ENCODE assay signal across 8 mouse cellular contexts in genomic region chr7:135537948-135538741, GRCm38 (mm10). TPM values are rescaled to one million over a fixed set of nuclear protein-coding genes. Genes with fewer than 3 reads are reported as not detected.
DNase-seq lines count a peak whose midpoint lies in the region; ATAC-seq and TF ChIP-seq lines count a peak whose summit lies in the region.

No protein-coding gene starts in this region.

- no peak for TF ChIP-seq POLR2A in thymus, adult 2 months (IDR thresholded peaks at IDR 0.05; ENCODE audit: control insufficient read depth, extremely low read depth, insufficient read depth, low read length, poor library complexity)

- H3K27me3 ChIP-seq in thymus, adult 2 months (ENCODE audit: control insufficient read depth, insufficient read depth, low read length) = peaks cover 11% of the 10 kb centered on the region; the same call in 1 of the 2 replicates
- H3K27me3 ChIP-seq in kidney, postnatal 0 days (ENCODE audit: insufficient read depth, low read length) = no peaks in the 10 kb centered on the region
- peaks cover 6% of the 10 kb centered on the region; the same call in 1 of the 2 replicates for H3K27me3 ChIP-seq in liver, embryonic 13.5 days
- peaks cover 22% of the 10 kb centered on the region for H3K27me3 ChIP-seq in neural tube, embryonic 12.5 days (replicated peaks)

- DNase-seq in thymus, adult 2 months = no peak
- DNase-seq in thymus, postnatal 0 days (ENCODE audit: low spot score) = no peak
- peak; percentile 35 for DNase-seq in embryo, embryonic 10.5 days (ENCODE audit: low spot score)
- peak; percentile 11 for DNase-seq in heart, adult 8-10 months (ENCODE audit: low spot score)
- DNase-seq in kidney, postnatal 0 days (ENCODE audit: low spot score) = peak; percentile 7
- DNase-seq in liver, embryonic 13.5 days = no peak

- H3K4me2 ChIP-seq in kidney, postnatal 0 days (ENCODE audit: low read length) = peak overlapping the region; percentile 87
- H3K4me2 ChIP-seq in liver, embryonic 13.5 days = peak overlapping the region; percentile 95
- H3K4me2 ChIP-seq in neural tube, embryonic 12.5 days (replicated peaks) = peak overlapping the region; percentile 97

- no peaks in the 10 kb centered on the region for H3K9me3 ChIP-seq in kidney, postnatal 0 days (replicated peaks; ENCODE audit: low read length)
- no peaks in the 10 kb centered on the region for H3K9me3 ChIP-seq in liver, embryonic 13.5 days (replicated peaks)
- no peaks in the 10 kb centered on the region for H3K9me3 ChIP-seq in neural tube, embryonic 12.5 days

- peak overlapping the region; percentile 33 for H3K4me3 ChIP-seq in thymus, adult 2 months (ENCODE audit: control insufficient read depth, insufficient read depth, low read length)
- peak overlapping the region; percentile 42 for H3K4me3 ChIP-seq in kidney, postnatal 0 days (replicated peaks; ENCODE audit: low read depth, low read length)
- peak overlapping the region; percentile 73 for H3K4me3 ChIP-seq in liver, embryonic 13.5 days (replicated peaks)
- H3K4me3 ChIP-seq in neural tube, embryonic 12.5 days = peak overlapping the region; percentile 62

- ATAC-seq in kidney, postnatal 0 days (replicated peaks; ENCODE audit: low FRiP score, low read depth) = peak; percentile 57
- ATAC-seq in liver, embryonic 13.5 days (ENCODE audit: low read depth) = peak; percentile 53
- ATAC-seq in neural tube, embryonic 12.5 days (ENCODE audit: low FRiP score, low read depth) = peak; percentile 74; the same call in 1 of the 2 replicates
- ATAC-seq in activated CD4-positive, CD25-positive, alpha-beta regulatory T cell, adult 4 months = no peak

- 0 out of 2 replicates have a peak, but pooled peaks have one; percentile 2 for TF ChIP-seq CTCF in thymus, adult 2 months (IDR thresholded peaks at IDR 0.05; ENCODE audit: borderline replicate concordance, control insufficient read depth, extremely low read depth, insufficient read depth, low read length, poor library complexity)
- 0 out of 2 replicates have a peak, but pooled peaks have one; percentile 5 for TF ChIP-seq CTCF in kidney, postnatal 0 days (IDR thresholded peaks at IDR 0.05; ENCODE audit: low read depth)

- H3K27ac ChIP-seq in thymus, adult 2 months (ENCODE audit: control insufficient read depth, insufficient read depth, low read length) = no peak overlapping the region
- no peak overlapping the region for H3K27ac ChIP-seq in kidney, postnatal 0 days
- H3K27ac ChIP-seq in liver, embryonic 13.5 days = 0 out of 2 replicates have a peak overlapping the region, but pooled peaks have one; percentile 18
- H3K27ac ChIP-seq in neural tube, embryonic 12.5 days = 0 out of 2 replicates have a peak overlapping the region, but pooled peaks have one; percentile 53

- peaks cover 17% of the 10 kb centered on the region for H3K4me1 ChIP-seq in thymus, adult 2 months (replicated peaks; ENCODE audit: control insufficient read depth, insufficient read depth, low read length)
- H3K4me1 ChIP-seq in kidney, postnatal 0 days (replicated peaks; ENCODE audit: insufficient read depth, low read length) = no peaks in the 10 kb centered on the region
- peaks cover 52% of the 10 kb centered on the region for H3K4me1 ChIP-seq in liver, embryonic 13.5 days (replicated peaks)
- peaks cover 5% of the 10 kb centered on the region for H3K4me1 ChIP-seq in neural tube, embryonic 12.5 days

- no peaks in the 10 kb centered on the region for H3K36me3 ChIP-seq in thymus, adult 2 months (ENCODE audit: control insufficient read depth, insufficient read depth, low read length)
- H3K36me3 ChIP-seq in kidney, postnatal 0 days (ENCODE audit: insufficient read depth, low read length) = no peaks in the 10 kb centered on the region
- no peaks in the 10 kb centered on the region for H3K36me3 ChIP-seq in liver, embryonic 13.5 days
- H3K36me3 ChIP-seq in neural tube, embryonic 12.5 days = no peaks in the 10 kb centered on the region

- peak overlapping the region; percentile 50 for H3K9ac ChIP-seq in kidney, postnatal 0 days (ENCODE audit: low read depth, low read length)
- peak overlapping the region; percentile 77 for H3K9ac ChIP-seq in liver, embryonic 13.5 days
- H3K9ac ChIP-seq in neural tube, embryonic 12.5 days = peak overlapping the region; percentile 76

- WGBS in thymus, adult 2 months = under 1% methylated on average over 71 of the region's 71 CpGs
- WGBS in kidney, postnatal 0 days = 1% methylated on average over 71 of the region's 71 CpGs
- WGBS in liver, embryonic 13.5 days (ENCODE audit: insufficient replicate concordance) = under 1% methylated on average over 71 of the region's 71 CpGs
- 2% methylated on average over 71 of the region's 71 CpGs for WGBS in neural tube, embryonic 12.5 days

RNA-seq across cellular contexts. Expression of gene Ptpre, which starts 0.9 kb away (rescaled TPM):
- 19.7 and 19.9 TPM in 2 replicates for polyA plus RNA-seq in thymus, adult 2 months (2012; rRNA removed)
- polyA plus RNA-seq in thymus, postnatal 0 days (2015; fragmentation: Nextera tagmentation; extraction: Ambion mirVana) = 12.7 and 17.3 TPM in 2 replicates
- total RNA-seq in heart, adult 8-10 months (2022) = 1 to 10 TPM; 1.9 to 3.8 (median 2.5) TPM
- 1.0 and 1.3 TPM in 2 replicates for polyA plus RNA-seq in kidney, postnatal 0 days (2015; fragmentation: Nextera tagmentation; extraction: Ambion mirVana)
- 2.5 and 2.8 TPM in 2 replicates for polyA plus RNA-seq in liver, embryonic 13.5 days (2015; fragmentation: Nextera tagmentation; extraction: Ambion mirVana)
- polyA plus RNA-seq in neural tube, embryonic 12.5 days (2016; fragmentation: Nextera tagmentation; extraction: Ambion mirVana) = 2.3 TPM in 2 replicates
- polyA plus RNA-seq in activated CD4-positive, CD25-positive, alpha-beta regulatory T cell, adult 4 months (2017; shearing (Covaris generic)) = 10 to 100 TPM; 25.5 to 31.1 TPM

RNA-seq across cellular contexts. Expression of gene Clrn3, which starts 9.7 kb away (rescaled TPM):
- 0.34 and 0.58 TPM in 2 replicates for polyA plus RNA-seq in thymus, adult 2 months (2012; rRNA removed)
- polyA plus RNA-seq in thymus, postnatal 0 days (2015; fragmentation: Nextera tagmentation; extraction: Ambion mirVana) = 0.13 and 0.46 TPM in 2 replicates
- total RNA-seq in heart, adult 8-10 months (2022) = under 1 TPM in 1 of 4 experiments, not detected in 3; 0.11 TPM
- 24.6 and 26.1 TPM in 2 replicates for polyA plus RNA-seq in kidney, postnatal 0 days (2015; fragmentation: Nextera tagmentation; extraction: Ambion mirVana)
- not detected in 2 replicates for polyA plus RNA-seq in liver, embryonic 13.5 days (2015; fragmentation: Nextera tagmentation; extraction: Ambion mirVana)
- polyA plus RNA-seq in neural tube, embryonic 12.5 days (2016; fragmentation: Nextera tagmentation; extraction: Ambion mirVana) = not detected in 2 replicates
- not detected for polyA plus RNA-seq in activated CD4-positive, CD25-positive, alpha-beta regulatory T cell, adult 4 months (2017; shearing (Covaris generic))

Comparison
In these comparisons a context has a peak if more than half of its experiments do, and no peak if none do; other contexts are left out.
1. DNase-seq: peak in embryo, embryonic 10.5 days (single experiment), heart, adult 8-10 months (single experiment) and kidney, postnatal 0 days (single experiment); none in thymus, adult 2 months (single experiment), thymus, postnatal 0 days (single experiment) and liver, embryonic 13.5 days (single experiment).
2. H3K27ac ChIP-seq: peak in liver, embryonic 13.5 days (single experiment) and neural tube, embryonic 12.5 days (single experiment); none in thymus, adult 2 months (single experiment) and kidney, postnatal 0 days (single experiment).
3. RNA of gene Clrn3, which starts 9.7 kb away (polyA plus RNA-seq): 24.6 to 26.1 TPM in kidney, postnatal 0 days; 0.34 to 0.58 TPM in thymus, adult 2 months, 0.13 to 0.46 TPM in thymus, postnatal 0 days, not detected in neural tube, embryonic 12.5 days, not detected in liver, embryonic 13.5 days and not detected in activated CD4-positive, CD25-positive, alpha-beta regulatory T cell, adult 4 months; every median in the first group is over 10 times any median in the second.
4. Peak in every context shown above with its lines, with median percentiles within 50 percentile points of each other: H3K4me3 ChIP-seq, H3K4me2 ChIP-seq and H3K9ac ChIP-seq.